ENCODE assay signal across 16 mouse cellular contexts in genomic region chr15:23046127-23046785, GRCm38 (mm10).
DNase-seq lines count a peak whose midpoint lies in the region; ATAC-seq and TF ChIP-seq lines count a peak whose summit lies in the region.
"Had no signal": no experiment of that assay in that cellular context is flagged by ENCODE, and none has a peak within 500 bp of the region (broad histone marks: within the 10 kb centered on the region; RNA-seq: fewer than 3 reads in every experiment).

No protein-coding gene starts in this region.

- no peaks in the 10 kb centered on the region for H3K36me3 ChIP-seq in liver, embryonic 11.5 days (ENCODE audit: control insufficient read depth, insufficient read depth, low read length)
- H3K36me3 ChIP-seq: embryonic facial prominence, embryonic 12.5 days; forebrain, embryonic 12.5 days; heart, embryonic 15.5 days; hindbrain, embryonic 13.5 days; stomach, embryonic 15.5 days had no signal

- no peaks in the 10 kb centered on the region for H3K4me1 ChIP-seq in liver, embryonic 11.5 days (replicated peaks; ENCODE audit: control insufficient read depth, insufficient read depth, low read length)
- H3K4me1 ChIP-seq: embryonic facial prominence, embryonic 12.5 days; forebrain, embryonic 12.5 days; heart, embryonic 15.5 days; hindbrain, embryonic 13.5 days; stomach, embryonic 15.5 days had no signal

- TF ChIP-seq CTCF in layer of hippocampus, adult 2 months (conservative IDR thresholded peaks at IDR 0.05) = peak; percentile 48

- WGBS in liver, embryonic 11.5 days = 66% methylated on average over 4 of the region's 4 CpGs

- H3K9ac ChIP-seq in liver, embryonic 11.5 days (ENCODE audit: low read depth, low read length) = no peak overlapping the region
- H3K9ac ChIP-seq: embryonic facial prominence, embryonic 12.5 days; forebrain, embryonic 12.5 days; heart, embryonic 15.5 days; hindbrain, embryonic 13.5 days; stomach, embryonic 15.5 days had no signal

- no peak overlapping the region for H3K4me2 ChIP-seq in liver, embryonic 11.5 days
- H3K4me2 ChIP-seq: embryonic facial prominence, embryonic 12.5 days; forebrain, embryonic 12.5 days; heart, embryonic 15.5 days; hindbrain, embryonic 13.5 days; stomach, embryonic 15.5 days had no signal

- no peak for DNase-seq in layer of hippocampus, adult 2 months (ENCODE audit: low spot score in 2 of 2)
- no peak for DNase-seq in layer of hippocampus, adult 9-11 months
- peak; percentile 1 for DNase-seq in A20 (ENCODE audit: low read depth, low spot score)
- peak; percentile 42 for DNase-seq in cerebellum, adult 11-12 months
- peak; percentile 1 for DNase-seq in embryo, embryonic 10.5 days (ENCODE audit: low spot score)
- DNase-seq in liver, embryonic 11.5 days (ENCODE audit: low spot score) = no peak
- no peak for DNase-seq in adrenal gland, postnatal 4 days (ENCODE audit: low spot score in 2 of 2)
- DNase-seq: heart, adult 11 months; kidney, adult 11 months; lung, postnatal 10 days had no signal

- H3K9me3 ChIP-seq in liver, embryonic 11.5 days (ENCODE audit: control insufficient read depth, low read length) = no peaks in the 10 kb centered on the region
- H3K9me3 ChIP-seq: embryonic facial prominence, embryonic 12.5 days; forebrain, embryonic 12.5 days; heart, embryonic 15.5 days; hindbrain, embryonic 13.5 days; stomach, embryonic 15.5 days had no signal

- no peaks in the 10 kb centered on the region for H3K27me3 ChIP-seq in liver, embryonic 11.5 days (replicated peaks; ENCODE audit: control insufficient read depth, insufficient read depth, low read length)
- H3K27me3 ChIP-seq: embryonic facial prominence, embryonic 12.5 days; forebrain, embryonic 12.5 days; heart, embryonic 15.5 days; hindbrain, embryonic 13.5 days; stomach, embryonic 15.5 days had no signal

- no peak overlapping the region for H3K27ac ChIP-seq in layer of hippocampus, adult 2 months
- H3K27ac ChIP-seq in liver, embryonic 11.5 days (ENCODE audit: low read depth, low read length) = no peak overlapping the region
- H3K27ac ChIP-seq: embryonic facial prominence, embryonic 12.5 days; forebrain, embryonic 12.5 days; heart, embryonic 15.5 days; hindbrain, embryonic 13.5 days; stomach, embryonic 15.5 days had no signal

- ATAC-seq in liver, embryonic 11.5 days (replicated peaks; ENCODE audit: low FRiP score) = no peak
- ATAC-seq: activated CD4-positive, CD25-positive, alpha-beta regulatory T cell, adult 4 months had no signal

- H3K4me3 ChIP-seq in layer of hippocampus, adult 2 months = no peak overlapping the region
- no peak overlapping the region for H3K4me3 ChIP-seq in liver, embryonic 11.5 days (ENCODE audit: low read depth, low read length)
- H3K4me3 ChIP-seq: embryonic facial prominence, embryonic 12.5 days; forebrain, embryonic 12.5 days; heart, embryonic 15.5 days; hindbrain, embryonic 13.5 days; stomach, embryonic 15.5 days had no signal

Comparison
In these comparisons a context has a peak if more than half of its experiments do, and no peak if none do; other contexts are left out.
1. DNase-seq: peak in A20 (single experiment), cerebellum, adult 11-12 months (single experiment) and embryo, embryonic 10.5 days (single experiment); none in layer of hippocampus, adult 2 months (0 of 2), layer of hippocampus, adult 9-11 months (single experiment), liver, embryonic 11.5 days (single experiment) and adrenal gland, postnatal 4 days (0 of 2).